In the genomic region with DNA sequence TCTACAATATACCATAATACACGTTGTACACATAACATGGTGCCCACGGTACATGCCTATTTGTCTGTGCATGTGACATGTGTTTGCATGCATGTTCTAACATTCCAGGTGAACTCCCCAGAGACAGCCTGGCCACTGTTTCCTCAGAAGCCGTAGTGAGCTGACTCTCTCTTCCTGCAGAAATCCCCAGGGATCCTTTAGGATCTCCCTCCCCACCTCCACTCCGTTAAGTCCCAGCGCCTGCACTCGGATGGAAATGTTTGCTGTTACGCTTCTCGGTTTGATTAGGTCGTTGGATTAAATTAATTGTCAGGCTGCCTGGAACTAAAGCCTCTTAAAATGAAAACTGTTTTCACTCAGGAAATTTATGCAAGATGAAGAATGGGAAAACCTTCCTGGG, we compare ENCODE assay signal across 16 mouse cellular contexts. TPM values are rescaled to one million over a fixed set of nuclear protein-coding genes. Genes with fewer than 3 reads are reported as not detected.
DNase-seq lines count a peak whose midpoint lies in the region; ATAC-seq and TF ChIP-seq lines count a peak whose summit lies in the region.
"Had no signal": no experiment of that assay in that cellular context is flagged by ENCODE, and none has a peak within 500 bp of the region (broad histone marks: within the 10 kb centered on the region; RNA-seq: fewer than 3 reads in every experiment).

No protein-coding gene starts in this region.

- ATAC-seq in kidney, embryonic 16.5 days (ENCODE audit: low FRiP score, low TSS enrichment) = no peak
- no peak for ATAC-seq in forebrain, embryonic 15.5 days (replicated peaks)
- no peak for ATAC-seq in hindbrain, postnatal 0 days
- ATAC-seq in neural tube, embryonic 13.5 days (ENCODE audit: low read depth) = 0 out of 2 replicates have a peak, but pooled peaks have one; percentile 36
- ATAC-seq: CD4-positive, CD25-positive, alpha-beta regulatory T cell, adult 4 months had no signal

- no peaks in the 10 kb centered on the region for H3K36me3 ChIP-seq in kidney, embryonic 16.5 days (ENCODE audit: insufficient read depth, low read length)
- H3K36me3 ChIP-seq in forebrain, embryonic 15.5 days = 0 out of 2 replicates have a peak, but pooled peaks cover under 1% of the 10 kb centered on the region
- no peaks in the 10 kb centered on the region for H3K36me3 ChIP-seq in hindbrain, postnatal 0 days (ENCODE audit: insufficient read depth, low read length)
- 0 out of 2 replicates have a peak, but pooled peaks cover 3% of the 10 kb centered on the region for H3K36me3 ChIP-seq in neural tube, embryonic 13.5 days

- 0 out of 2 replicates have a peak overlapping the region, but pooled peaks have one; percentile 18 for H3K9ac ChIP-seq in kidney, embryonic 16.5 days (replicated peaks; ENCODE audit: low read length)
- H3K9ac ChIP-seq in forebrain, embryonic 15.5 days (replicated peaks) = no peak overlapping the region
- no peak overlapping the region; the same call in 1 of the 2 replicates for H3K9ac ChIP-seq in hindbrain, postnatal 0 days (replicated peaks; ENCODE audit: low read length)
- peak overlapping the region; percentile 27 for H3K9ac ChIP-seq in neural tube, embryonic 13.5 days
- H3K9ac ChIP-seq: heart, embryonic 13.5 days; lung, embryonic 14.5 days had no signal

- no peaks in the 10 kb centered on the region for H3K9me3 ChIP-seq in kidney, embryonic 16.5 days (ENCODE audit: low read length)
- no peaks in the 10 kb centered on the region for H3K9me3 ChIP-seq in forebrain, embryonic 15.5 days
- no peaks in the 10 kb centered on the region for H3K9me3 ChIP-seq in hindbrain, postnatal 0 days (ENCODE audit: low read length)
- H3K9me3 ChIP-seq in neural tube, embryonic 13.5 days = no peaks in the 10 kb centered on the region
- H3K9me3 ChIP-seq: heart, embryonic 13.5 days had no signal

- peaks cover 41% of the 10 kb centered on the region for H3K4me1 ChIP-seq in kidney, embryonic 16.5 days (ENCODE audit: insufficient read depth, low read length)
- peaks cover 39% of the 10 kb centered on the region for H3K4me1 ChIP-seq in forebrain, embryonic 15.5 days
- peaks cover 25% of the 10 kb centered on the region for H3K4me1 ChIP-seq in hindbrain, postnatal 0 days (ENCODE audit: insufficient read depth, low read length)
- H3K4me1 ChIP-seq in neural tube, embryonic 13.5 days (replicated peaks) = peaks cover 76% of the 10 kb centered on the region

- peak overlapping the region; percentile 23; the same call in 1 of the 2 replicates for H3K27ac ChIP-seq in kidney, embryonic 16.5 days (ENCODE audit: low read length)
- H3K27ac ChIP-seq in forebrain, embryonic 15.5 days (replicated peaks) = peak overlapping the region; percentile 38; the same call in 1 of the 2 replicates
- peak overlapping the region; percentile 41; the same call in 1 of the 2 replicates for H3K27ac ChIP-seq in hindbrain, postnatal 0 days
- peak overlapping the region; percentile 86 for H3K27ac ChIP-seq in neural tube, embryonic 13.5 days (replicated peaks)
- H3K27ac ChIP-seq: heart, embryonic 13.5 days had no signal

- no peak for TF ChIP-seq CTCF in hindbrain, postnatal 0 days (IDR thresholded peaks at IDR 0.05; ENCODE audit: low read depth)

- no peaks in the 10 kb centered on the region for H3K27me3 ChIP-seq in kidney, embryonic 16.5 days (ENCODE audit: insufficient read depth, low read length)
- H3K27me3 ChIP-seq in forebrain, embryonic 15.5 days = no peaks in the 10 kb centered on the region
- H3K27me3 ChIP-seq in hindbrain, postnatal 0 days (ENCODE audit: insufficient read depth, low read length) = no peaks in the 10 kb centered on the region
- no peaks in the 10 kb centered on the region for H3K27me3 ChIP-seq in neural tube, embryonic 13.5 days
- H3K27me3 ChIP-seq: heart, embryonic 13.5 days had no signal

- H3K4me3 ChIP-seq in kidney, embryonic 16.5 days (ENCODE audit: low read length) = no peak overlapping the region
- no peak overlapping the region for H3K4me3 ChIP-seq in forebrain, embryonic 15.5 days
- no peak overlapping the region for H3K4me3 ChIP-seq in hindbrain, postnatal 0 days (ENCODE audit: low read length)
- no peak overlapping the region for H3K4me3 ChIP-seq in neural tube, embryonic 13.5 days
- H3K4me3 ChIP-seq: heart, embryonic 13.5 days had no signal

- H3K4me2 ChIP-seq in kidney, embryonic 16.5 days (replicated peaks; ENCODE audit: low read depth, low read length) = no peak overlapping the region
- H3K4me2 ChIP-seq in forebrain, embryonic 15.5 days (replicated peaks) = no peak overlapping the region
- H3K4me2 ChIP-seq in hindbrain, postnatal 0 days (ENCODE audit: low read depth, low read length) = no peak overlapping the region
- H3K4me2 ChIP-seq in neural tube, embryonic 13.5 days = no peak overlapping the region
- H3K4me2 ChIP-seq: heart, embryonic 13.5 days; liver, embryonic 11.5 days; lung, embryonic 14.5 days had no signal

- WGBS in kidney, embryonic 16.5 days = 39% methylated on average over 9 of the region's 9 CpGs
- 35% methylated on average over 9 of the region's 9 CpGs for WGBS in forebrain, embryonic 15.5 days
- WGBS in hindbrain, postnatal 0 days = 37% methylated on average over 9 of the region's 9 CpGs
- 34% methylated on average over 9 of the region's 9 CpGs for WGBS in neural tube, embryonic 13.5 days

- no peak for DNase-seq in kidney, adult 8-10 months
- DNase-seq in hindbrain, postnatal 0 days (ENCODE audit: low spot score) = no peak
- DNase-seq in thymus, adult 18-20 months = no peak
- no peak for DNase-seq in layer of hippocampus, postnatal 25 days (ENCODE audit: extremely low spot score in 1 of 2, low spot score in 1 of 2)
- DNase-seq: adrenal gland, postnatal 36 days; cerebellum, adult 9-11 months; heart, postnatal 4 days; kidney, adult 9 months; lung, embryonic 14.5 days; right cerebral cortex, postnatal 4 days had no signal

RNA-seq across cellular contexts. Expression of a gene that starts 31.9 kb away (rescaled TPM):
- 47.0 and 47.1 TPM in 2 replicates for polyA plus RNA-seq in kidney, embryonic 16.5 days (2015; fragmentation: Nextera tagmentation; extraction: Ambion mirVana)
- 54.2 and 56.3 TPM in 2 replicates for polyA plus RNA-seq in forebrain, embryonic 15.5 days (2015; fragmentation: Nextera tagmentation; extraction: Ambion mirVana)
- 36.5 and 77.6 TPM in 2 replicates for total RNA-seq in hindbrain, postnatal 0 days (2014; rRNA removed)
- polyA plus RNA-seq in hindbrain, postnatal 0 days (2015; fragmentation: Nextera tagmentation; extraction: Ambion mirVana) = 53.3 and 54.9 TPM in 2 replicates
- 61.4 and 64.5 TPM in 2 replicates for polyA plus RNA-seq in neural tube, embryonic 13.5 days (2015; fragmentation: Nextera tagmentation; extraction: Ambion mirVana)
- 10 to 100 TPM; 35.5 to 45.9 TPM for total RNA-seq in layer of hippocampus, postnatal 25 days (2021)

Comparison
In these comparisons a context has a peak if more than half of its experiments do, and no peak if none do; other contexts are left out.
1. H3K27ac ChIP-seq: peak in every context shown above with its lines; median percentile 86 in neural tube, embryonic 13.5 days; 41 in hindbrain, postnatal 0 days; 38 in forebrain, embryonic 15.5 days; 23 in kidney, embryonic 16.5 days.
2. H3K9ac ChIP-seq: peak in kidney, embryonic 16.5 days (single experiment) and neural tube, embryonic 13.5 days (single experiment); none in forebrain, embryonic 15.5 days (single experiment) and hindbrain, postnatal 0 days (single experiment).